Mouse (Mus musculus) neural tube, embryonic 10.5 days (tissue): ENCODE measurements around the gene Cacna1e.

Experiments used
- DNase-seq: peaks from one replicate; pipeline ENCODE4 v3.0.0-alpha.2; 2017; ENCODE audit warnings: low spot score; ENCODE audit errors: extremely low spot score

Gene Cacna1e

DNA sequence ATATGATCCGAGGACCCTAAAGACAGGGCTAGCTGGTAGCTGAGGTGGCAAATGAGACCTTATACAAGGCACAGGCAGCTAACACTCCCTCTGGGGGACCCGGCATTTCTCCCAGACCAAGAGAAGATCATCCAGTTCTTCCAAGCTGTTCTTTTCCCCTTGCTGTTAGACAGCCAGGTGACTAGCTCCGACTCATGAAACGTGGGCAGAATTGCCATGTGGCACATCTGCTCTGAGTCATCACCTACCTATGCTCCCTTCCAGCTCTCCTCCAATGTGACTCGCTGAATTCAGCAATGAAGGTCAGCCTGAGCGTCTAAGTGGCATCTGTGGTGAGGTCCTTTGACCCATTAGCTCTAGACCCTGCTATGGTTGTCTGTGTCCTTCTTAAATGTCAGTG is 355.5 kb downstream of the Cacna1e start:
- no peak for DNase-seq

DNA sequence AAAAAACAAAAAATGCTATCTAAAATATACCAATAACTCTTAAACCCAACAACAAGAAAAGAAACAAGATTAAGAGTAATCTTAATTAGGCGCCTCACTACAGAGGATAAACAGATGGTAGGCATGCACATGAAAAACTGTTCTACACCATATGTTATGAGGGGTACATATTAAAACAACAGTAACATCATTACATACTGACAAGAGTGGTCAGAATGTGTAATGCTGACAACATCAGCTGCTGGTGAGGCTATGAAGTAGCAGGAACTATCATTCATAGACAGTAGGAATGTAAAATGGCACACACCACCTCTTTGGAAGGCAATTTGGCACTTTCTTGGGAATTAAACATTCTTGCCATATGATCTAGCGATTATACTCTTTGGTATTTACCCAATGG is 363.6 kb downstream of the Cacna1e start:
- DNase-seq, result no peak

DNA sequence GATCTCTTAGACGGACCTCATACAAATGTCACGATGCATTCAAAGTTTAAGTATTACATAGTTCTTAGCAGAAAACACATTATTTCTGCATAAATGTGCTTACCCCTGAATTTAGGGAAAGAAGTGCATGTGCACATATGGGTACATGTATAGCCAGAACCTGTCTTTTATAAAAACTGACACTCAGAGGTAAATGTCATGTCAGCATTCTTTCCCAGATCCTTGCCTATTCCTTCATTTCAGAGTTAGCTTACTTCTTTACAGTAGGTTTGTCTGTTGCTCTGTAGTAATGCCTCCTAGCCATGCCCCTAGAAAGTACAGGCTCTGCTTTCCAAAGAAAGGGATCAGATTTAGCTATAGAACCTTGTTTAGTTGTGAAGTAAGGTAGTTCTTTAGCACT is 369.0 kb downstream of the Cacna1e start:
- no peak for DNase-seq

DNA sequence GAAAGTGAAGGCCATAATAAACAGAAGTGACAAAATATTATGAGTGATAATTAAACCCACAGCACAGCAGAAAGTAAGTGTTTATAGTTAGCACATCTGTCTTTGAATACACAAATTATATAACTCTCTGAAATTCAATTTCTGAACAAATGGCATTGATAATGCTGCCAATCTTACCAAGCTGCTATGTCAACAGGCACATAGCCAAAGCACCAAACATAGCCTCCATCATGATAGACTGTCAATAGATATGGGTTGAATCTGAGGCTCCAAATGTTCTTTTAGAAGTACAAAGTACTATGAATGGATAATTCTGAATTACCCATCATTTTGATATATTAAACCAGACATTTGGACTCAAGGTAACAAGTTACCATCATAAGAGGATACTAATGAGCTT is 372.6 kb downstream of the Cacna1e start:
- no peak for DNase-seq

DNA sequence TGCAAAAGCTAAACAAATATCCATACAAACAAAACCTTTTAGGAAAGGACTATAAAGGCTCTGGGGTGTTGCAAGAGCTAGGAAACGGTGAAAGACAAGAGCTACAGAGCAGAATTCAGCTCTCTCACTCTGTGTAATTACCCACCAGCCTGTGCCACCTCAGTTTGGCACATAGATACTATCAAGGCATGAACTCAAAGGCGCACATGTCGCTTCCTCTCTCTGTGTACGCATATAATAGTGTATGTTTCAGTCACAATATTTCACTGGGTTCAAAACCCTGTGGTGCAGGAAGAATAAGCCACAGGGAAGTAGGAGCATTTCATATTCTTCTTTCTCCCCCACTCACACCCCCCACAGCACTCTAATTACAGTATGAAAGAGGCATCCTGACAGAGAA is 380.3 kb downstream of the Cacna1e start:
- DNase-seq, result no peak

DNA sequence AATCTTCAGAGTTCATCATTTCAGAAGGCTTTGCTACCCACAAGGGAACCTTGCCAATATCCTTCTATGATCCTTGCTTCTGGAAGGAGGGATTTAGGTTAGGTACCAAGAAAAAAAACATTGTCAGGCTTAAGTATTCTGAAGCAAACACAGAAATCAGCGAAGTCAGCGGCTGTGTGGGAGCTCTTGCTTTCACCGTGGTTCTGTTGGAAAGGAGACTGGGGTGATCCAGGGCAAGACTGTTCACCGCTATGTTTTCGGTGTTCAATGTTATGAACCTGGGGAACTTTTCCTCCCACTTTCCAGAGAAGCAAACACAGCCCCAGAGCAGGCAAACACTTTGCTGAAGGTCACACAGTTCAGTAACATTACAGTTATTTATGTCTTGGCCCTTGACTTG is 383.4 kb downstream of the Cacna1e start:
- no peak for DNase-seq

DNA sequence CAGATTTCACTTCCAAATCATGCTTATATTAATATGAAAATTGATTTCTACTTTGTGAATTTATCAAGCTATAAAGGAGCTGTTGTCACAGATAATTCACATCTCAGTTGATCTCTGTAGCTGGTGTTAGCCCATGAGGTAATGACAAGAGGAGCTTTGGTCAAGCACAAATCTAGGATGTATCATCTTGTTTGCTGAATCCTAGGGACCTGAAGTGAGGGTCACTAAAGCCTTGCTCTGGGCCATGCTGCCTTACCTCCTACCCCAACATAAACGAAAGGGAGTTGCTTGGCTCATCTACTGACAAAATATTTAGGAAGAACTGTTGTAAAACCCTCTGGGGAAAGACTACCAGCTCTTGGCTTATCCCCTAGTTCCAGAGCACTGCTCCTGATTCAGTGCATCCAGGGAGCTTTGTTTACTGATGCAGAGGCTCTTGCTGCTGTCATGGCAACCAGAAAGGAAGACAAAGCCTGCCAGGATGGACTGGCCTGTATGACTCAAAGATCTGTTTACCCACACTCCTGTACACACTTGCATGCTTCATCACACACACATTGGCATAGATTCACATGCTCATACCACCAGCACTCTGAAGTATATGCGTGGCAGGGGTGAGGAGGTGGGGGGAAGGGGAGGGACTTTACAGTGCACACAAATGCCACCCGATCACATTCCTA is 384.0 kb downstream of the Cacna1e start:
- no peak for DNase-seq

DNA sequence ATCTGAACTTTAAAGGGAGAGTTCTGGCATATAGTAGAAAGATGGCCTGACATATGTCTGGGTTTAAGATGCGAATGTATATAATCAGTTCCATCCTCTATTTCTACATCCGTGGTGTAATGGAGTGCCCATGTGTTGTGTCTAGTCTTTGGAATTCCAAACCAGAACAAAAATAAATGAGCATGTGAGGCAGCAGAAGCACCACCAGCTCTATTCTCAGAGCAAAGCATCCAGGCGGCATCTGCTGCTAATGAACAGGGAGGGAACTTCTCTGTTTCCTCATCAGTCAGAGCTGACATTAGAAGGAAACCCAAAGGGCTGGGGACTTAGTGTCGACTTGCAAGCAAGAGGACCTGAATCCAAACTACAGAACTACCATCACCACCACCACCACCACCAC is 385.5 kb downstream of the Cacna1e start:
- DNase-seq, result no peak

DNA sequence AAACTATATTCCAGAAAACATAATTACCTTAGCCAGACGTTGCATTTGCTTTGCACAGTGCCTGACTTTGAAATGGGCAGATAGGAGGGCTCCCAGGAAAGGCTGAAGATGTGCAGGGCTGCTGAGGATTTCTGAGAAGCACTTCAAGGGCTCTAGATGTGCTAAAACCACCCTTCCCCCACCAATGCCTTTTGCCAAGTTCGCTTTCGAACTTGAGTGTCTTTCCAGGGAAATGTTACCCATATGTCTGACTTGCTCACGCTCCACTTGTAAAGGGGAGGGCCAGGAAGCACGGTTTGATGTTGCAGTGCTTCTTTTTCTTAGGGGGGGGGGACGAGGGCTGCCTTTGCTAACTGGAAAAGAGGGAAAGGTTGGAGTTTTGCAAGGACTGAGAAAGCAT is 393.2 kb downstream of the Cacna1e start:
- DNase-seq, result no peak

DNA sequence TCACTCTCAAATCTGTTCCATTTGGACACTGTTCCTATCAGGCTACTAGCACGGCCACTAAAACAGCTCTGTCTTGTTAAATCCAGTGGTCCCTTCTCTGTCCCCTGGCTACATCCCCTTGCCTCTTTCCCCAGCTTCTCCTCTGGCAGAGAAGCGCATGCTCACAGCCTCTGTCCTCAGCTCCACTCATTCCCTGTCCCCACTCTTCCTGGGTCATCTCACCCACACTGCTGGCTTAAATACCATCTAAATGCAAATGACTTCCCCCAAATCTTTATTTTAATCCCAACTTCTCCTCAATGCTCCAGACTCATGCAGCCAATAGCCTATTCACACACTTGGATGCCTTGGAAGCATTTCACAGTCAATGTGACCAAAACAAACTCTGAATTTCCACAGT is 407.6 kb downstream of the Cacna1e start:
- no peak for DNase-seq

DNA sequence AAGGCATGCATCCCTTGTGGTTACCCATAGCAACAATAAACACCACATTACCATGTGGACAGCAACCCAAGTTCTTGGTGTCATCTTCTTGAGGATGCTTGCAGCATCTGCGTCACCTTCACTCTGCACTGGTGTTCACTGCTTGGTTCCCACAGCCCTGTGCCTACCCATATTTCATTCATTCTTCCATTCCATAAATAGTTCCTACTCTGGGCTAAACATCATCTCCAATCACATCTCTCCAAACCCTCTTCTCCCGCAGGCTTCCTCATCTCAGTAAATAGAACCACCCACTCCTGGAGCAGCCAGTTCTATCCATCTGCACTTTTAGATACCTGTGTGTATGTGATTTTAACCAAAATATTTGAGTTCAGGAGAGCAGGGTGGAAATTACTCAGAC is 408.6 kb downstream of the Cacna1e start:
- no peak for DNase-seq

DNA sequence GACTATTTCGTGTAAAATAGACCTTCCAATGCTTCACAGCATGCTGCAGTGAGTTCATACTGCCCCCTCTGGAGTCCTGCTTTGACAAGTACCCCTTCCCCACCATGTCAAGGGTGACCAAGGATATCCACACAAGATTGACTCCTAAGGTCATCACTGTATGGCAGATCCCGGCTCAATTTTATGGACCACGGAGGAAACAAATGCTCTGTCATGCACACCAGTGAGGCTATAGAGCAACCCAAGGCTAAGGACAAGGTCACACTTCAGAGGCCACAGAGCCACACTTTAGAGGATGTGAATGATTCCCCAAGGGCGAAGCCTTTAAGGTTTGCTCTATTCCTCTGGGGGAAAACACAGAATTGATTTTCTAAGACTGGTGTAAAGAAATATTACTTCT is 410.1 kb downstream of the Cacna1e start:
- no peak for DNase-seq

DNA sequence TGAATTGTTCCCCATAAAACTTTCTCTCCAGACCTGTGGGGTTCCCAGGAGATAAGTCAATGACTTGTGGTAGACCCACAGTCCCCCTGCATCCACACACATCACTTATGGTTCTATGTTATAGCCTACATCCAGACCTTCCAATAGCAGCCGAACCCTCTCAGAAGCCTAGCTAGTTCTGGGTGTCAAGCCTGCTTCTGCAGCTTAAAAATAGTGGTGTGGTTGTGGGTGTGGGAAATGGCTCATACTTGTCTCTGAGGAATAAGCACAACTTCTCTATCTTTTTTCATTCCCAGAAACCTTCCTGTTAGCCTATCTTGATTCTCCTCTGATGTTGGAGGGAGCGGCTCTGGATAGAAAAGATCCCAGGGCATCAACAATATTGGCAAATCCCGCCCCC is 417.0 kb downstream of the Cacna1e start:
- DNase-seq, result no peak

DNA sequence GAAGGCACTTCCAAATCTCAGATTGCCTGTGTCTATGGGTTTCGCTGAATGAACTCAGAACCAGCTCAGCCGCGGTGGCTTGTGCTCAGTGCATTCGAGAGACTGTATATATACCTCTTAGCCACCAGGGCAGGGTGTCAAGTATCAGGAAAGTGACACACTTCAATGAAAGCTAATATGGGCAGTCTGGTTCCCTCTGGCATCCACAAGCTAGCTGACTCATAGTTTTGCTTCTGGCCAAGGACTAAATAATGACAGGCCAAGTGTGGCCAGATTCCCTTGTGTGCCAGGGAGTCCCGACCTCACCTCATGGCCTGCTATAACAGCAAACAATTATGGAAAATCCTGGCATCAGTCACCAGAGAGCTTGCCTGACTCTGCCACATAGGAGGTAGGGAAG is 422.8 kb downstream of the Cacna1e start:
- no peak for DNase-seq

DNA sequence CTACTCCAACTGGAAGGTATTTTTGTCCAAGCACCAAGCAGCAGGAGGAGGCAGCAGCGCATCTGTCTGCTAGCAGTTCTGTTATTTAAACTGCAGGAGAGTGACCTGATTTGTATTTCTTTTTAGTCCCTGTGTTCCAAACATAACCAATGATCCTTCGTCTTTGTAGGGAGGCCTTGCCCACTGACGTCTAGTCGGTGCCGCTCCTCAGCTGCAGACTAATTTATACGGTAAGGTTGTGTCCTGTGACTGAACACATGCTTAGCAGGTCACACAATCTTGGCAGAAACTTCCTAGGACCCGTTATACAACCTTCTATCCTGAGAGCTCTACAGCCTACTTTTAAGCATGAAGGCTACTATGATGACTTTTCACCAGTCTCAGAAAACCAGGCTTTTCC is 424.2 kb downstream of the Cacna1e start:
- no peak for DNase-seq

DNA sequence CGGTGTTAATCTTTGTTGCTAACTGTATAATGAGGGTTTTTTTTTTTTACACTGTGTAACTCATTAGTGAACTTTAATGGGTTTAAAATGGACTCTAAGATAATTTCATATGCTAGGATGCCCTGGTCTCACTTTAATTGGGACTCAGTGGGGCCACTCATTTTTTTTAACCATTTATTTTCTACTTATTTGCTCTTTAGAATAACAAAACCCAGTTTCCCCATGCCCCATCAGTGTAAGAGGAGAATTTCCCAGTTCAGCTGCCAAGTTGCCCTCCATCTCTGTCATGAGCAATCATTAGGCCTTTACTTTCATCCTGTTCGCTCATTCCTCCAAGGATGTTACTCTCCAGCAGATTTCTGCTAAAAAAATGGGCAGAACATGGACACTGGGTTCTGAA is 425.7 kb downstream of the Cacna1e start:
- DNase-seq, result no peak

DNA sequence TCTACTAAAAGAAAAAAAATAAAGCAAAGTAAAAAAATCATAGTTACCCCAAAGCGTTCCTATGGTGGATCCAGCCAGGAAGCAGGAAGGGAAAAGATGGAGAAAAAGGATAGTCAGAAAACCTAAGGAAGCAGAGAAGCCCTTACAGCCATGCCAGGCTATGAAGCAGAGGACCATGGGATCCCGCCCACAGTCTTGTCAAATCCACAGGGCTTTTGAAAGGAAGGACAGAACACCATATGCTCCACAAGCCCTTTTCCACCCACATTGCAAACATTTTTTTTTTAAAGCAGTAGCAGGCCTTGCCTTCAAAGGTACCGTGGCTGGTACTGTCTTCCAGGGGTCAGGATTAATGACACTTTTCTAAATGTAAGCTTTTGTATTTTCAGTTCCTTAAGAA is 433.5 kb downstream of the Cacna1e start:
- no peak for DNase-seq

DNA sequence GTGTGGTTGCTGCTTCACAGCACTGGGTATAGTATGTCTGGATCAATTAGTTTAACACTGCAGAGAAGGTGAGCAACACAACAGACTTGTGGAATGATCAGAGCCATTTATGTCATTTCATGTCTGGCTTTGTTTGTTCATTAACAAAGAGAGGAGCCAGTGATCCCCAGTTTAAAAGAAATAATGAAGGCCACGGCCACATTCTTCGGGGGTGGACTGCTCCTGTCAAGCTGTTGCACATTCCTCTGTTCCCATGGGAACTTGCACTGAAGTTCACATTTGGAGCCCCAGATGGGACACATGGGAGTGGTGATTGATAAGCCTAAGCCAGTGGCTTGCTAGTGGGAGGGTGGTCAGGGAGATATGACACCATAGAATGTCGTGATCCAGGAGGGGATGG is 437.8 kb downstream of the Cacna1e start:
- DNase-seq, result no peak

DNA sequence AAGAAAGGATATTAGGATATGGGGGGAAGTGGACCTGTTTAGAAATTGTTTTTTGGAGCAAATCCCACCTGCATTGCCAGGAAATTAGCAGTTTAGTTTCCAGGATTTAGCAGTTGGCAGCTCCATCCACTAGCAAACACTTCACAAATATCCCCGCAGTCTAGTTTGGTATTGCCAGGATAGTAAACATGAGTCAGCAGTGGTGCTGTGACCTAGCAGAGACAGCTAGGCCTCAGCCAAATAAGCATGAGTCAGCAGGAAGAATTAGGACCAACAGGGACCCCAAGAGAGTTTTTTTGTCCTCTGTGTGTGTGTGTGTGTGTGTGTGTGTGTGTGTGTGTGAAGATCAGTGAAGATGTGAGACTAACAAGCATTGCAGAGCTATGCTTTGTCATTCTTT is 450.8 kb downstream of the Cacna1e start:
- DNase-seq, result no peak

DNA sequence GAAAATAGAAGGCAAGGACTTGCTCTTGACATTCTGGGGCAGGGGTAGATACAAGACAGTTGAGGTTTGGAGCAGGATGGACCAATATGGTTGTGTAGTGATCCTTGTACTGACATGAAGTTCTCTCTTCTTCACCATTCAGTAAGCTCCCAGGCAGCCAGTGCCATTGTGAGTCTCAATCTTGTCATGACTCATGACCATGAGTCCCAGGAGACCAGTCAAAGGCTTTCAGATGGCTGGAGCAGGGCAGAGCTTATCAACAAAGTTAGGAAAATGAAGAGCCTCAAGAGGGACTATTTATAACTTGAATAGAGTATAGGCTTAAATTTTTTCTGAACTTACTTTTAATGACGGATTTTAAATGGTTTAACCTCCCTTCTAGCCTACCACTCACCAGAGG is 451.2 kb downstream of the Cacna1e start:
- DNase-seq, result no peak

DNA sequence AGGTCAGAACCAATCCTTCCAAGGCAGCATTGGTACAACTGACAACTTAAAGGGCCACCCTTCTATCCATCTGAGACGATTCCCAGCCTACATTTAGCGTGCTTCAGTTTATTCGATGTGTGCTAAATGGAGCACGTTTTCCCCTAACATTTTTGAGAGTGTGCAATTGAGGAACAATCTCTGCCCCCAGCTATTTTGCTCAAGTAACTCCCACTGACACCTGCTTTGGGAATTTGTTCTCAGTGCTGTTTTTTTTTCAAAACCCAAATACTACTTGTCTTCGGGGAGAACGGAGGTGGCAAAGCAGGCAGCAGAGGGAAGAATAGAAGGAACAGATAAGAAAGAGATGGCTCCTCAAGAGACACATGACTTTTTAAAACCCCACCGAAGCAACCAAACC is 456.0 kb downstream of the Cacna1e start:
- DNase-seq, result no peak

DNA sequence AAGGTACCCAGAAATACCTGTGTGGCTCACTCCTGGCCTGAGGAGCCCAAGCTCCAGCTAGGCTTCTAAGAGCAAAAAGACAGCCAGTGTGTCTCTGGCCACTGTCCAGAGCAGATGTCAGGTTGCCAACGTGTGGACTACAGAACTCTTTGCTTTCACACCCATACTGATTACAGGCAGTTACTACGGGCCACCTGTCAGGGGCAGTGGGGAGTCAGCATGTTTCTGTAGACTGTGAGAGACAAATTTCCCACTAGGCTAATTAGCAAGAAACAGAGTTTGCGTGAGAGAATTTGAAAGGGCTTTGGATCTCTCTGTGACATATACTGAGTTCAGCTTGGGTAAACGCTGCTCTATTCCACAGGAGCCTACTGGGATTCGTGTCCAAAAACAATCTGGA is 466.0 kb downstream of the Cacna1e start:
- no peak for DNase-seq

DNA sequence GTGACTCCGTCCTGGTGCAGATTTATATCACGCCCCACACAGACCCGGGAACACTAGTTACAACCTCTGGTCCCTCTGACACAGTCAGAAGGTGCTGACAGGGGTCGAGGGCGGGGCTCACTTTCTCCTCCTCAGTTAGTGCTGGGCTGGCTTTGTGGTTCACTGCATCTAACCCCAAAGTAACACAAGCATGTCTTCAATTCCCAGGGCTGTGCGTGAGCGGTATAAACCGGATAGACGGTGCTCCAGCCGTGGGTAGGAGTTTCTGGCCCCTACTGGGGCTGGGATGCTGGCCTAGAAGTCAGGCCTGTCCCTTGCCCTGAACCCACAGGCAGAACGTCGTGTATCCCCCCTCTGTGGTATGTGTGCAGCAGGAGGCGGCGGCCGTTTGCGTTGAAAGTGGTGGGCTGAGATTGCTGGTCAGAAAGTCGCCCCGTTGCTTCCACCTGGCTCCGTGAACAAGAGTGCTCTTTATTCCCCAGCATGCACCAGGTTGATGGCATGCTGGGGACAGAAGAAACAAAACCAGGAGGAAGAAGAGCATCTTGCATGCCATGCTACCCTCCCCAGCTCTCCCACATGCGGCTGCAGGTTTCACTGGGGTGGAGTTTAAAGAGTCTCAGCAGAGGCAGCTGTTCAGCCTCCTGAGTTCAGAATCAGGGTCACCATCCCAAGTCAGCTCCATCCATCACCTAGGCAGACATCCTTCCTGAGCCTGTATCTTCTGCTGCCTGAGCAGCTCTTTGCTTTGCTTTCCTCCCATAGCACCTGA is 467.7 kb downstream of the Cacna1e start:
- DNase-seq, result peak; percentile 36
